Mouse (Mus musculus) CH12.LX (cell line): ENCODE measurements around the gene Maz. TPM values are rescaled to one million over a fixed set of nuclear protein-coding genes. Genes with fewer than 3 reads are reported as not detected.
A peak's percentile ranks its signal among the peaks of the same experiment; 100 is the strongest.

ENCODE experiments used
- DNase-seq: peaks from one replicate; pipeline ENCODE4 v3.0.0-alpha.2; 2013; ENCODE audit errors: extremely low read depth
- H3K27ac ChIP-seq: 2 replicates; pipeline ENCODE4 v1.5.1; 2012; ENCODE audit warnings: low read depth, mild to moderate bottlenecking, control low read depth, moderate library complexity; ENCODE audit not compliant: insufficient read depth
- H3K27me3 ChIP-seq: replicated peaks from 2 replicates; pipeline ENCODE3; 2012; ENCODE audit warnings: inconsistent platforms
- H3K36me3 ChIP-seq, 2 experiments: replicated peaks in 1 of 2; 2 replicates each; pipeline versions ENCODE3 to v1.6.1; 2012; ENCODE audit warnings: inconsistent platforms in 1 of 2, low read length in 1 of 2, mild to moderate bottlenecking in 1 of 2, mixed read lengths in 1 of 2, moderate library complexity in 1 of 2; ENCODE audit not compliant: control insufficient read depth in 1 of 2, insufficient read depth in 1 of 2
- H3K4me1 ChIP-seq, 2 experiments: 2 replicates each; pipeline ENCODE4 v1.6.1; 2012; ENCODE audit warnings: inconsistent platforms in 1 of 2, moderate library complexity in 1 of 2; ENCODE audit not compliant: insufficient read depth in 2 of 2, control insufficient read depth in 1 of 2
- H3K4me2 ChIP-seq: 2 replicates; pipeline ENCODE4 v1.6.1; 2012; ENCODE audit warnings: low read depth, mild to moderate bottlenecking, control low read depth; ENCODE audit not compliant: poor library complexity, insufficient read depth, severe bottlenecking
- H3K4me3 ChIP-seq, 3 experiments: fragments of 150-350 bp in 1 of 3; sonication (generic) in 1 of 3; replicated peaks in 1 of 3; 2 replicates each; pipeline versions ENCODE3 to v1.5.1; 2011 to 2012; ENCODE audit warnings: low read depth in 2 of 3, low read length in 2 of 3, mild to moderate bottlenecking in 2 of 3, moderate library complexity in 2 of 3, control low read depth in 1 of 3, improper control_type of control experiment in 1 of 3, inconsistent platforms in 1 of 3, mixed read lengths in 1 of 3; ENCODE audit not compliant: poor library complexity in 1 of 3
- H3K79me2 ChIP-seq: replicated peaks from 2 replicates; pipeline ENCODE4 v1.6.1; 2012; ENCODE audit warnings: mild to moderate bottlenecking, moderate library complexity; ENCODE audit not compliant: control insufficient read depth, poor library complexity, insufficient read depth, severe bottlenecking; ENCODE audit errors: extremely low read depth
- H3K9ac ChIP-seq: 2 replicates; pipeline ENCODE4 v1.6.1; 2012; ENCODE audit warnings: low read depth, mild to moderate bottlenecking, control low read depth, moderate library complexity; ENCODE audit not compliant: insufficient read depth
- H3K9me3 ChIP-seq: replicated peaks from 2 replicates; pipeline ENCODE3; 2012; ENCODE audit warnings: low read length, inconsistent platforms, mixed read lengths
- CHD1 ChIP-seq: IDR thresholded peaks from 2 replicates; pipeline ENCODE4 v1.6.1; 2012; ENCODE audit warnings: low read depth, low read length, improper control_type of control experiment, inconsistent platforms
- CTCF ChIP-seq, 2 experiments: IDR thresholded peaks in 1 of 2; conservative IDR thresholded peaks in 1 of 2; 2 replicates each; pipeline ENCODE4 v1.5.1; 2011 to 2012; ENCODE audit warnings: low read depth in 2 of 2, low read length in 2 of 2, improper control_type of control experiment in 1 of 2, inconsistent platforms in 1 of 2, mild to moderate bottlenecking in 1 of 2, moderate library complexity in 1 of 2
- E2F4 ChIP-seq: IDR thresholded peaks from 2 replicates; pipeline ENCODE4 v1.6.1; 2011; ENCODE audit warnings: low read depth, low read length, improper control_type of control experiment; ENCODE audit not compliant: insufficient replicate concordance
- ELF1 ChIP-seq: IDR thresholded peaks from 2 replicates; pipeline ENCODE4 v1.6.1; 2014; ENCODE audit warnings: low read depth, mild to moderate bottlenecking, inconsistent platforms, low read length, improper control_type of control experiment
- EP300 ChIP-seq: IDR thresholded peaks from 2 replicates; pipeline ENCODE4 v1.6.1; 2011; ENCODE audit warnings: low read length, improper control_type of control experiment
- ETS1 ChIP-seq: conservative IDR thresholded peaks from 2 replicates; pipeline ENCODE4 v1.6.1; 2012; ENCODE audit warnings: low read depth, mild to moderate bottlenecking, inconsistent platforms, low read length, improper control_type of control experiment, moderate library complexity
- HCFC1 ChIP-seq: IDR thresholded peaks from 2 replicates; pipeline ENCODE4 v1.6.1; 2012; ENCODE audit warnings: low read depth, mild to moderate bottlenecking, inconsistent platforms, low read length, improper control_type of control experiment
- IRF4 ChIP-seq: IDR thresholded peaks from 2 replicates; pipeline ENCODE4 v1.6.1; 2014; ENCODE audit warnings: low read depth, mild to moderate bottlenecking, inconsistent platforms, low read length, improper control_type of control experiment
- JUN ChIP-seq: IDR thresholded peaks from 2 replicates; pipeline ENCODE4 v1.6.1; 2011; ENCODE audit warnings: low read depth, mild to moderate bottlenecking, low read length, improper control_type of control experiment, moderate library complexity; ENCODE audit not compliant: insufficient read depth
- JUND ChIP-seq: conservative IDR thresholded peaks from 2 replicates; pipeline ENCODE4 v1.6.1; 2011; ENCODE audit warnings: low read depth, low read length, improper control_type of control experiment
- KAT2A ChIP-seq: IDR thresholded peaks from 2 replicates; pipeline ENCODE4 v1.6.1; 2012; ENCODE audit warnings: low read length, improper control_type of control experiment, inconsistent platforms; ENCODE audit not compliant: insufficient replicate concordance
- MAFK ChIP-seq: IDR thresholded peaks from 2 replicates; pipeline ENCODE4 v1.6.1; 2011; ENCODE audit warnings: low read length, improper control_type of control experiment; ENCODE audit not compliant: insufficient replicate concordance
- MXI1 ChIP-seq: IDR thresholded peaks from 2 replicates; pipeline ENCODE4 v1.6.1; 2011; ENCODE audit warnings: mild to moderate bottlenecking, low read depth, low read length, improper control_type of control experiment
- MYC ChIP-seq: IDR thresholded peaks from 2 replicates; pipeline ENCODE4 v1.6.1; 2011; ENCODE audit warnings: low read depth, mild to moderate bottlenecking, improper control_type of control experiment, low read length
- NELFE ChIP-seq: IDR thresholded peaks from 2 replicates; pipeline ENCODE4 v1.6.1; 2011; ENCODE audit warnings: low read depth, low read length, improper control_type of control experiment
- NRF1 ChIP-seq: IDR thresholded peaks from 2 replicates; pipeline ENCODE4 v1.6.1; 2014; ENCODE audit warnings: low read depth, mild to moderate bottlenecking, inconsistent platforms, low read length, improper control_type of control experiment, moderate library complexity
- PAX5 ChIP-seq: IDR thresholded peaks from 2 replicates; pipeline ENCODE4 v1.6.1; 2012; ENCODE audit warnings: low read length, inconsistent platforms, mixed read lengths
- POLR2A ChIP-seq: IDR thresholded peaks from 2 replicates; pipeline ENCODE4 v1.6.1; 2011; ENCODE audit warnings: low read depth, mild to moderate bottlenecking, improper control_type of control experiment, low read length
- POLR2AphosphoS2 ChIP-seq: IDR thresholded peaks from 2 replicates; pipeline ENCODE4 v1.6.1; 2011; ENCODE audit warnings: low read depth, low read length, improper control_type of control experiment
- RAD21 ChIP-seq: IDR thresholded peaks from 2 replicates; pipeline ENCODE4 v1.6.1; 2011; ENCODE audit warnings: low read depth, mild to moderate bottlenecking, low read length, improper control_type of control experiment, moderate library complexity
- SIN3A ChIP-seq: IDR thresholded peaks from 2 replicates; pipeline ENCODE4 v1.6.1; 2012; ENCODE audit warnings: low read length, improper control_type of control experiment, inconsistent platforms
- SMC3 ChIP-seq: IDR thresholded peaks from 2 replicates; pipeline ENCODE4 v1.6.1; 2011; ENCODE audit warnings: low read depth, low read length, improper control_type of control experiment
- TBP ChIP-seq: conservative IDR thresholded peaks from 2 replicates; pipeline ENCODE4 v1.6.1; 2011; ENCODE audit warnings: low read depth, low read length, improper control_type of control experiment
- TCF12 ChIP-seq: IDR thresholded peaks from 2 replicates; pipeline ENCODE4 v1.6.1; 2014; ENCODE audit warnings: low read depth, mild to moderate bottlenecking, inconsistent platforms, low read length, improper control_type of control experiment
- UBTF ChIP-seq: IDR thresholded peaks from 2 replicates; pipeline ENCODE4 v1.6.1; 2012; ENCODE audit warnings: low read depth, mild to moderate bottlenecking, inconsistent platforms, low read length, improper control_type of control experiment, moderate library complexity
- USF1 ChIP-seq: IDR thresholded peaks from 2 replicates; pipeline ENCODE4 v1.6.1; 2014; ENCODE audit warnings: low read depth, mild to moderate bottlenecking, inconsistent platforms, low read length, improper control_type of control experiment
- USF2 ChIP-seq: conservative IDR thresholded peaks from 2 replicates; pipeline ENCODE4 v1.6.1; 2011; ENCODE audit warnings: low read depth, low read length, improper control_type of control experiment
- ZKSCAN1 ChIP-seq: IDR thresholded peaks from 2 replicates; pipeline ENCODE4 v1.6.1; 2012; ENCODE audit warnings: low read depth, inconsistent platforms, low read length, improper control_type of control experiment, borderline replicate concordance
- ZMIZ1 ChIP-seq: IDR thresholded peaks from 2 replicates; pipeline ENCODE4 v1.6.1; 2012; ENCODE audit warnings: low read depth, mild to moderate bottlenecking, inconsistent platforms, low read length, improper control_type of control experiment
- ZNF384 ChIP-seq: IDR thresholded peaks from 2 replicates; pipeline ENCODE4 v1.6.1; 2012; ENCODE audit warnings: low read depth, low read length, improper control_type of control experiment, inconsistent platforms
- dilution Hi-C: fragments of 300-500 bp; cut with MboI; formaldehyde crosslinking; loops from 2 replicates; pipeline ENCODE4 v1.14.3; 2020; ENCODE audit warnings: low sequenced_read_pairs; ENCODE audit not compliant: extremely low pct_unique_long_range_greater_than_20kb, extremely low pct_ligation_motif_present
- in situ Hi-C: fragments of 300-500 bp; cut with MboI; formaldehyde crosslinking; loops from 3 replicates; pipeline ENCODE4 v1.14.3; 2019; ENCODE audit warnings: low sequenced_read_pairs, low pct_ligation_motif_present, low pct_unique_long_range_greater_than_20kb, mixed read lengths
- polyA plus RNA-seq: library from polyadenylated mRNA; unstranded; fragments of >175 nt; gene quantifications from 2 replicates; pipeline ENCODE4 v1.2.1, GENCODE M21; 2012; ENCODE audit warnings: low read depth; ENCODE audit not compliant: insufficient read length
- total RNA-seq, 2 experiments: library from RNA; depleted of rRNA; stranded (reverse); fragments of 300-350 nt in 1 of 2; fragments of >200 nt in 1 of 2; gene quantifications; 2 replicates each; pipeline ENCODE4 v1.2.3; 2012 to 2014

Gene Maz
- total and polyA plus RNA-seq, 3 experiments = 87.0 to 219 (median 91.2) TPM

DNA sequence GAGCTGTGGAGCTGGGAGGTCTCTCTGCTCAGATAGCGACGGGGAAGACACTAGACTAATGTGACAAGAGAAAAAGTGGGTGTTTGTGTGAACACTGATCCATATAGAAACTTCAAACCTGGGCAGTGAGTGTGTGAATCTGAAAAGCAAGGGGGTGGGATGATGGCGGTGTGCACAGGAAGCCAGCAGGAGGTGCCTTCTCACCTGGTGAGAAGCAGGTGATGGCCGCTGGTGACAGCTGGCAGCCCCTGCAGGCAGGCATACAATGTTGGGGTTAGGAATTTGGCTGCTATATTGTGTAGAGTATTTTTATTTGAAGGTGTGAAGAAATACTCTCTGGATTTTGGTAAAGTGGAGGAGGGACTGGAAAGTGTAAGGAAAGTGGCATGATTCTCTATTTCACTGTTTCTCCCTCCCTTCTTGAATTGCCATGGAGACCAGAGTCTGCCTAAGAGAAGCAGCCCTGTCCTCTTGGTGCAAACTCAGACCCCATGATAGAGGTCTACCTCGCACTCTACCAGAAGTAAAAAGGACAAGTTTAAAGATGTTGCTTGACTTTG, 28.3 kb upstream of the Maz start:
- no peak for DNase-seq

DNA sequence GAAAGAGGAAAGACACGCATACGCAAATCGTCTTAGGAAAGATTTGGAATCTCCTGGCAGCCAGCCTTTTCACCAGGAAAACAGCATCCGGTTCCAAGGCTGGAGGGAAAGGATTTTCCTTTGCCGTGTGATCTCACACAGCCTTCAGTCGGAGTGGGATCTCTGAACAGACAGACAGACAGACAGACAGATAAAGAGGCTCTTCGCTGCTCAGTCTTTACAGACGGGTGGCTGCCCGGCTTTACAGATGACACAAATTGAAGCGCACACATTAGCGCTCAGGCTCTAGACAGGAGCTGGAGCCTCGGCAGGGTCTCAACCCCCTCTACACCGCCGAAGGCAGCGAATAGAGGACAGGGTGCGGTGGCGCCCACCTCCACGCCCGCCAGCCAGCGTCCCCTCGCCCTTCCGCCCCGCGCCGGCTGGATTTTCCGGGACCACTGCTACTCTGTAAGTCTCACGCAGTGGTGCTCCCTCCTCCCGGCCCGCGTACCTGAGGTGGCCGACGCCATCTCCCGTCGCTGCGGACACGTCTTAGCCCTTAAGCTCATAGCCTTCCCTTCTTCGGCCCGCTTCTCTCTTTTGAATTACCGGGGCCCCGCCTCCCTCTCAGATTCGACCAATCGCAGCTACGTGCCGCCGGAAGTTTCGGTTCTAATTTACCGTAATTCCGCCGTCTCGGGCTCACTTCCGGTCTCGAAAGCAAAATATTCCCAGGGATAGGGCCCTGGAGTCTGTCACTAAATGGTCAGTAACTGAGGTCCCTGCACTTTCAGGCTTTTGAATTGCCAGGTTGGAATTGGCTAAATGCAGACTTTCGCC, 15.2 kb upstream of the Maz start, which contains the start of gene Kif22:
Gene Kif22 (minus strand): TSS at position 621 of the 822 bp plus-strand sequence.
- in situ Hi-C loops (no loop called here), dilution Hi-C loops (no loop called here)
- Histone ChIP-seq H3K9me3 (no peaks in the 10 kb centered on the region), H3K27ac (peak within 1 kb of the TSS; percentile 41; the same call in 1 of the 2 replicates), H3K4me3 (peak within 1 kb of the TSS; percentile 90 to 99 (median 95)), H3K4me2 (peak within 1 kb of the TSS; percentile 91), H3K4me1 (peaks cover 3 to 22% of the 10 kb centered on the region in 2 experiments; a peak in 3 of 4 replicates), H3K36me3 (peaks cover 0 to 42% of the 10 kb centered on the region in 2 experiments), H3K79me2 (peaks cover 37% of the 10 kb centered on the region), H3K9ac (peak within 1 kb of the TSS; percentile 92), H3K27me3 (no peaks in the 10 kb centered on the region)
- DNase-seq = peak; percentile 89
- TF ChIP-seq NELFE (peak; percentile 88), SIN3A (peak; percentile 96), MYC (peak; percentile 54; the same call in 1 of the 2 replicates), ZKSCAN1 (no peak), CHD1 (peak; percentile 66; the same call in 1 of the 2 replicates), PAX5 (no peak), E2F4 (peak; percentile 96), ZMIZ1 (peak; percentile 78), POLR2A (peak; percentile 89), ETS1 (0 out of 2 replicates have a peak, but pooled peaks have one; percentile 9), TCF12 (peak; percentile 71; the same call in 1 of the 2 replicates), USF2 (no peak), RAD21 (no peak), JUND (no peak), TBP (peak; percentile 85), UBTF (no peak), KAT2A (peak; percentile 82; the same call in 1 of the 2 replicates), CTCF (conservative IDR thresholded peaks at IDR 0.05 in 1 of 2, IDR thresholded peaks at IDR 0.05 in 1 of 2; ENCODE audit: low read depth in 2 of 2, low read length in 2 of 2) (no peak), JUN (no peak), ELF1 (peak; percentile 89), ZNF384 (no peak), IRF4 (peak; percentile 76), MAFK (no peak), POLR2AphosphoS2 (peak; percentile 80), MXI1 (peak; percentile 94; the same call in 1 of the 2 replicates), NRF1 (no peak), HCFC1 (peak; percentile 83)

More for the DNA sequence above, 28.3 kb upstream of the Maz start:
- no peak for TF ChIP-seq RAD21
- TF ChIP-seq EP300 = no peak
- TF ChIP-seq JUND = no peak
- no peak for TF ChIP-seq SMC3
- TF ChIP-seq USF1 = no peak
- no peak for TF ChIP-seq POLR2A
- no peak for TF ChIP-seq HCFC1
- TF ChIP-seq UBTF = no peak
- in situ Hi-C loops (no loop called here), dilution Hi-C loops (no loop called here)
- Histone ChIP-seq H3K27me3 (peaks cover 3% of the 10 kb centered on the region), H3K4me3 (no peak overlapping the region), H3K4me2 (no peak overlapping the region), H3K36me3 (no peaks in the 10 kb centered on the region), H3K9ac (no peak overlapping the region), H3K79me2 (no peaks in the 10 kb centered on the region), H3K9me3 (no peaks in the 10 kb centered on the region), H3K27ac (no peak overlapping the region), H3K4me1 (no peaks in the 10 kb centered on the region)
